Mouse (Mus musculus): ENCODE measurements around the gene Srpk2. TPM values are rescaled to one million over a fixed set of nuclear protein-coding genes. Genes with fewer than 3 reads are reported as not detected.

Gene Srpk2
- total and polyA plus RNA-seq, 2 experiments = 2.9 to 14.5 TPM

- peak; percentile 67 for DNase-seq (ENCODE audit: extremely low read depth, low read depth, low spot score)
- WGBS = 15% methylated on average over 3 of the region's 3 CpGs
These were observed 165.7 kb downstream of the Srpk2 start for GRCm38 (mm10) chr5:23518673-23519072.

DNA sequence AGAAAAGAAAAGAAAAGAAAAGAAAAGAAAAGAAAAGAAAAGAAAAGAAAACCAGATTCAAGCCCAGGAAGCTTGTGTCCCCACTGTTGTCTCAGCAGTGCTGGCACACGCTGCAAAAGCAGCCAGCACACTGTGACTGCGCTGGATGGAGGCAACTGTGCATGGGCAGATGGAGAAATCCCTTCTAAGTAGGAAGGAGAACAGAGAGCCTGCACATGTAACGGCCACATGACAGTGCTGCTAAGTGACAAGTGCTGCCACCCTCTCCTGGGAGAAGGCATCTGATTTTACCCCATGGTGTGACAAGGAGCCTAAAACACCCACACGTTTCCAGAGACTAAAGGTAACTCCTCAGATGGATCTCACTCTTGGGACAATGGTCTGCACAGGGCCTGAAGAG is 166.6 kb downstream of the Srpk2 start:
- TF ChIP-seq POLR2A (IDR thresholded peaks at IDR 0.05; ENCODE audit: extremely low read depth, insufficient read depth, low read length) (no peak), CTCF (IDR thresholded peaks at IDR 0.05; ENCODE audit: low read depth, low read length) (no peak)
- no peak overlapping the region for H3K27ac ChIP-seq (replicated peaks; ENCODE audit: insufficient read depth, low read depth, low read length)
- H3K27me3 ChIP-seq (ENCODE audit: control insufficient read depth, insufficient read depth, low read length) = no peaks in the 10 kb centered on the region
- H3K79me2 ChIP-seq (ENCODE audit: control insufficient read depth, insufficient read depth, low read length) = no peaks in the 10 kb centered on the region
- H3K4me3 ChIP-seq (ENCODE audit: insufficient read depth, low read depth, low read length) = no peak overlapping the region
- H3K36me3 ChIP-seq (ENCODE audit: control insufficient read depth, insufficient read depth, low read length) = peaks cover 8% of the 10 kb centered on the region; the same call in 1 of the 2 replicates
- no peak for DNase-seq (ENCODE audit: extremely low read depth, low read depth, low spot score)
- WGBS = 98% methylated on average over 4 of the region's 4 CpGs
- no peak overlapping the region for H3K9ac ChIP-seq (ENCODE audit: low read depth, low read length)
- H3K4me1 ChIP-seq (ENCODE audit: control insufficient read depth, insufficient read depth, low read length) = peaks cover 4% of the 10 kb centered on the region; the same call in 1 of the 2 replicates

More at GRCm38 (mm10) chr5:23518673-23519072, 165.7 kb downstream of the Srpk2 start:
- H3K4me3 ChIP-seq (ENCODE audit: insufficient read depth, low read depth, low read length) = no peak overlapping the region
- peaks cover 8% of the 10 kb centered on the region; the same call in 1 of the 2 replicates for H3K36me3 ChIP-seq (ENCODE audit: control insufficient read depth, insufficient read depth, low read length)
- no peak overlapping the region for H3K9ac ChIP-seq (ENCODE audit: low read depth, low read length)
- H3K4me1 ChIP-seq (ENCODE audit: control insufficient read depth, insufficient read depth, low read length) = peaks cover 4% of the 10 kb centered on the region; the same call in 1 of the 2 replicates
- H3K79me2 ChIP-seq (ENCODE audit: control insufficient read depth, insufficient read depth, low read length) = no peaks in the 10 kb centered on the region
- H3K27ac ChIP-seq (replicated peaks; ENCODE audit: insufficient read depth, low read depth, low read length) = no peak overlapping the region
- H3K27me3 ChIP-seq (ENCODE audit: control insufficient read depth, insufficient read depth, low read length) = no peaks in the 10 kb centered on the region
- TF ChIP-seq CTCF (IDR thresholded peaks at IDR 0.05; ENCODE audit: low read depth, low read length) (no peak), POLR2A (IDR thresholded peaks at IDR 0.05; ENCODE audit: extremely low read depth, insufficient read depth, low read length) (no peak)

DNA sequence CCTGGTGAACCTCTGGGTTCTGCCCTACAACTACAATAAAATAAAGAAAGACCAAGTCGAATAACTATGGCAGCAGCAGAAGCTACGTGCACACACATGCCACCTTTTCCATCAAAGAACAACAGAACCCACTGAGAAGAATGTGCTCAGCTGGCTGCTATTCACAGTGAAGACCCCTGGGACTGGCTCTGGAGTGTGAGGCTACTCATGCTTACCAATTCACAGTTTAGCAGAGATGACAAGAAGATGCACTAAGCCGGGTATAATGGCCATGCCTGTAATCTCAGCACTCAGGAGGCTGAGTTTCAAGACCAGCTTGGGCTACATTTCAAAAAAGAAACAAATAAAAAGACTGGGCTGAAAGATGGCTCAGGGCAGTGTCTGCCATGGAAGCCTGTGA is 167.5 kb downstream of the Srpk2 start:
- no peak for TF ChIP-seq POLR2A (IDR thresholded peaks at IDR 0.05; ENCODE audit: extremely low read depth, insufficient read depth, low read length)
- TF ChIP-seq CTCF (IDR thresholded peaks at IDR 0.05; ENCODE audit: low read depth, low read length) = no peak
- H3K79me2 ChIP-seq (ENCODE audit: control insufficient read depth, insufficient read depth, low read length) = no peaks in the 10 kb centered on the region
- H3K4me3 ChIP-seq (ENCODE audit: insufficient read depth, low read depth, low read length) = no peak overlapping the region
- H3K27ac ChIP-seq (replicated peaks; ENCODE audit: insufficient read depth, low read depth, low read length) = no peak overlapping the region
- no peak for DNase-seq (ENCODE audit: extremely low read depth, low read depth, low spot score)
- peaks cover 4% of the 10 kb centered on the region; the same call in 1 of the 2 replicates for H3K4me1 ChIP-seq (ENCODE audit: control insufficient read depth, insufficient read depth, low read length)
- 97% methylated on average over 3 of the region's 3 CpGs for WGBS
- H3K36me3 ChIP-seq (ENCODE audit: control insufficient read depth, insufficient read depth, low read length) = peaks cover 8% of the 10 kb centered on the region; the same call in 1 of the 2 replicates
- no peak overlapping the region for H3K9ac ChIP-seq (ENCODE audit: low read depth, low read length)
- H3K27me3 ChIP-seq (ENCODE audit: control insufficient read depth, insufficient read depth, low read length) = no peaks in the 10 kb centered on the region

DNA sequence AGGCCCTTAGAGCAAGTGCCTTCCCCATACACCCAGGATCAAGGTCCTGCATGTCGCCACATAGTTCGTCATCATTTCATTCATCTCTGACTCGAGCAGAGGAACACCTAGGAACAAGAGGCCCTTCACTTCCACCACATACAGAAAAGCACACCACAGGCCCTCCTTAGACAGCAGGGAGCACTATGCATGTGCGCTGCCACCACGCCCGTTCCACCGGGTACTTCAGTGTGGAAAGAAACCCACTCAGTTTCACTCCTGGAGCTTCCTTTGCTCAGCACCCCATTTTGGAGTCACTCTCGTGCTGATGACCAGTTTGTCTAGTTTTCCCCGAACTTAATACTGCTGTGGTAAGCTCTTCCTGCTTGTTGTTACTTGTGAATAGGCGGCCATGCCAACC is 169.4 kb downstream of the Srpk2 start:
- no peak overlapping the region for H3K27ac ChIP-seq (replicated peaks; ENCODE audit: insufficient read depth, low read depth, low read length)
- H3K79me2 ChIP-seq (ENCODE audit: control insufficient read depth, insufficient read depth, low read length) = no peaks in the 10 kb centered on the region
- TF ChIP-seq POLR2A (IDR thresholded peaks at IDR 0.05; ENCODE audit: extremely low read depth, insufficient read depth, low read length) (no peak), CTCF (IDR thresholded peaks at IDR 0.05; ENCODE audit: low read depth, low read length) (no peak)
- no peak for DNase-seq (ENCODE audit: extremely low read depth, low read depth, low spot score)
- no peak overlapping the region for H3K4me3 ChIP-seq (ENCODE audit: insufficient read depth, low read depth, low read length)
- H3K4me1 ChIP-seq (ENCODE audit: control insufficient read depth, insufficient read depth, low read length) = peaks cover 4% of the 10 kb centered on the region; the same call in 1 of the 2 replicates
- peaks cover 13% of the 10 kb centered on the region for H3K36me3 ChIP-seq (ENCODE audit: control insufficient read depth, insufficient read depth, low read length)
- H3K27me3 ChIP-seq (ENCODE audit: control insufficient read depth, insufficient read depth, low read length) = no peaks in the 10 kb centered on the region
- H3K9ac ChIP-seq (ENCODE audit: low read depth, low read length) = no peak overlapping the region
- WGBS = 93% methylated on average over 10 of the region's 10 CpGs

- Histone ChIP-seq H3K27me3 (ENCODE audit: control insufficient read depth, insufficient read depth, low read length) (no peaks in the 10 kb centered on the region), H3K9ac (ENCODE audit: low read depth, low read length) (no peak overlapping the region), H3K79me2 (ENCODE audit: control insufficient read depth, insufficient read depth, low read length) (no peaks in the 10 kb centered on the region), H3K27ac (replicated peaks; ENCODE audit: insufficient read depth, low read depth, low read length) (no peak overlapping the region), H3K36me3 (ENCODE audit: control insufficient read depth, insufficient read depth, low read length) (peaks cover 13% of the 10 kb centered on the region), H3K4me1 (ENCODE audit: control insufficient read depth, insufficient read depth, low read length) (no peaks in the 10 kb centered on the region), H3K4me3 (ENCODE audit: insufficient read depth, low read depth, low read length) (no peak overlapping the region)
- 65% methylated on average over 13 of the region's 13 CpGs for WGBS
- DNase-seq (ENCODE audit: extremely low read depth, low read depth, low spot score) = peak; percentile 58
- no peak for TF ChIP-seq POLR2A (IDR thresholded peaks at IDR 0.05; ENCODE audit: extremely low read depth, insufficient read depth, low read length)
- no peak for TF ChIP-seq CTCF (IDR thresholded peaks at IDR 0.05; ENCODE audit: low read depth, low read length)
These were observed 170.9 kb downstream of the Srpk2 start for GRCm38 (mm10) chr5:23513468-23513867.

- DNase-seq (ENCODE audit: extremely low read depth, low read depth, low spot score) = no peak
- no peak for TF ChIP-seq CTCF (IDR thresholded peaks at IDR 0.05; ENCODE audit: low read depth, low read length)
- TF ChIP-seq POLR2A (IDR thresholded peaks at IDR 0.05; ENCODE audit: extremely low read depth, insufficient read depth, low read length) = no peak
- no peak overlapping the region for H3K4me3 ChIP-seq (ENCODE audit: insufficient read depth, low read depth, low read length)
- no peaks in the 10 kb centered on the region for H3K27me3 ChIP-seq (ENCODE audit: control insufficient read depth, insufficient read depth, low read length)
- H3K4me1 ChIP-seq (ENCODE audit: control insufficient read depth, insufficient read depth, low read length) = no peaks in the 10 kb centered on the region
- no peak overlapping the region for H3K27ac ChIP-seq (replicated peaks; ENCODE audit: insufficient read depth, low read depth, low read length)
- no peaks in the 10 kb centered on the region for H3K79me2 ChIP-seq (ENCODE audit: control insufficient read depth, insufficient read depth, low read length)
- H3K36me3 ChIP-seq (ENCODE audit: control insufficient read depth, insufficient read depth, low read length) = peaks cover 13% of the 10 kb centered on the region
- 92% methylated on average over 7 of the region's 7 CpGs for WGBS
- no peak overlapping the region for H3K9ac ChIP-seq (ENCODE audit: low read depth, low read length)
These were observed 171.9 kb downstream of the Srpk2 start for GRCm38 (mm10) chr5:23512556-23512955.

All from liver, adult 2 months (tissue).